ENCODE assay signal across 31 mouse cellular contexts in the genomic region with DNA sequence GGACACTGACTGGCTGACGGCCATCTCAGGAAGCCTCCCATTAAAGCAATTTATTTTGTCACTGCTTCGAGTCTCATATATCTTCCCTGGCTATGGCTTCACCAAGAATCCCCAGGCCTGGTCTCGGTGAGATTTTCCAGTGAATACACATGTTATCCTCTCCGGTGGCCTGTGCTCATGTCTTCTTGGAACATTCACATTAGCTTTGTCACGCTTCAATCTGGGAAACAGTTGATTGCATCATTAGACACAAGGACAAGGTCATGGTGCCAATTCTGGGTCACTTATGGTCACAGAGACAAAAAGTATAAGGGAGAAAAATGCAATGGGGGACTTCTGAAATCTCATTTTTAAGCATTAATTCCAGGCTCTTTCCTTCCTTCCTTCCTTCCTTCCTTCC. TPM values are rescaled to one million over a fixed set of nuclear protein-coding genes. Genes with fewer than 3 reads are reported as not detected.
A peak's percentile ranks its signal among the peaks of the same experiment; 100 is the strongest.
DNase-seq lines count a peak whose midpoint lies in the region; ATAC-seq and TF ChIP-seq lines count a peak whose summit lies in the region.
"Had no signal": no experiment of that assay in that cellular context is flagged by ENCODE, and none has a peak within 500 bp of the region (broad histone marks: within the 10 kb centered on the region; RNA-seq: fewer than 3 reads in every experiment).

No protein-coding gene starts in this region.

- no peak overlapping the region for H3K4me3 ChIP-seq in kidney, adult 2 months (ENCODE audit: insufficient read depth, low read depth, low read length)
- no peak overlapping the region for H3K4me3 ChIP-seq in kidney, embryonic 15.5 days (replicated peaks)
- H3K4me3 ChIP-seq in liver, postnatal 0 days (ENCODE audit: low read depth, low read length), result no peak overlapping the region
- H3K4me3 ChIP-seq in liver, embryonic 11.5 days (ENCODE audit: low read depth, low read length), result no peak overlapping the region
- H3K4me3 ChIP-seq: forebrain, embryonic 10.5 days; forebrain, embryonic 13.5 days; heart, adult 2 months; heart, embryonic 10.5 days; heart, embryonic 13.5 days had no signal

- no peak for ATAC-seq in kidney, embryonic 15.5 days (replicated peaks; ENCODE audit: low FRiP score)
- ATAC-seq in liver, postnatal 0 days, result peak; percentile 38; the same call in 1 of the 2 replicates
- ATAC-seq in liver, embryonic 11.5 days (replicated peaks; ENCODE audit: low FRiP score), result no peak
- ATAC-seq: forebrain, embryonic 13.5 days; forebrain, embryonic 16.5 days; hindbrain, postnatal 0 days; Patski had no signal

- no peak for TF ChIP-seq EP300 in liver, postnatal 0 days (IDR thresholded peaks at IDR 0.05; ENCODE audit: low read depth)

- H3K4me1 ChIP-seq in kidney, adult 2 months (ENCODE audit: control insufficient read depth, insufficient read depth, low read length), result no peaks in the 10 kb centered on the region
- peaks cover 10% of the 10 kb centered on the region; the same call in 1 of the 2 replicates for H3K4me1 ChIP-seq in kidney, embryonic 15.5 days
- H3K4me1 ChIP-seq in liver, postnatal 0 days (ENCODE audit: insufficient read depth), result peaks cover 17% of the 10 kb centered on the region
- no peaks in the 10 kb centered on the region for H3K4me1 ChIP-seq in liver, embryonic 11.5 days (replicated peaks; ENCODE audit: control insufficient read depth, insufficient read depth, low read length)
- H3K4me1 ChIP-seq: forebrain, embryonic 13.5 days; heart, embryonic 10.5 days; heart, embryonic 13.5 days had no signal

- TF ChIP-seq CTCF in kidney, adult 2 months (conservative IDR thresholded peaks at IDR 0.05; ENCODE audit: insufficient read depth, insufficient read length, low read depth, low read length), result no peak
- TF ChIP-seq CTCF in liver, postnatal 0 days (IDR thresholded peaks at IDR 0.05; ENCODE audit: low read depth), result no peak

- H3K9me3 ChIP-seq in kidney, embryonic 15.5 days (replicated peaks), result no peaks in the 10 kb centered on the region
- H3K9me3 ChIP-seq in liver, postnatal 0 days (ENCODE audit: low read length), result no peaks in the 10 kb centered on the region
- H3K9me3 ChIP-seq in liver, embryonic 11.5 days (ENCODE audit: control insufficient read depth, low read length), result no peaks in the 10 kb centered on the region
- H3K9me3 ChIP-seq: forebrain, embryonic 10.5 days; forebrain, embryonic 13.5 days; G1E; heart, embryonic 10.5 days; heart, embryonic 13.5 days had no signal

- no peak overlapping the region for H3K9ac ChIP-seq in kidney, embryonic 15.5 days
- H3K9ac ChIP-seq in liver, postnatal 0 days (replicated peaks), result no peak overlapping the region
- no peak overlapping the region for H3K9ac ChIP-seq in liver, embryonic 11.5 days (ENCODE audit: low read depth, low read length)
- H3K9ac ChIP-seq: forebrain, embryonic 13.5 days; heart, embryonic 13.5 days; hindbrain, embryonic 14.5 days had no signal

- no peak overlapping the region for H3K27ac ChIP-seq in kidney, adult 2 months (ENCODE audit: insufficient read depth, low read depth, low read length)
- no peak overlapping the region for H3K27ac ChIP-seq in kidney, embryonic 15.5 days
- H3K27ac ChIP-seq in liver, postnatal 0 days (ENCODE audit: low read depth), result peak overlapping the region; percentile 44
- H3K27ac ChIP-seq in liver, embryonic 11.5 days (ENCODE audit: low read depth, low read length), result no peak overlapping the region
- H3K27ac ChIP-seq: forebrain, embryonic 10.5 days; forebrain, embryonic 13.5 days; heart, adult 2 months; heart, embryonic 10.5 days; heart, embryonic 13.5 days; hindbrain, embryonic 14.5 days; hindbrain, postnatal 0 days had no signal

- WGBS in kidney, adult 2 months, result 29% methylated on average over 5 of the region's 5 CpGs
- WGBS in kidney, embryonic 15.5 days, result 39% methylated on average over 5 of the region's 5 CpGs
- 68% methylated on average over 5 of the region's 5 CpGs for WGBS in liver, postnatal 0 days (ENCODE audit: insufficient replicate concordance)
- 73% methylated on average over 5 of the region's 5 CpGs for WGBS in liver, embryonic 11.5 days

- no peaks in the 10 kb centered on the region for H3K27me3 ChIP-seq in kidney, adult 2 months (replicated peaks; ENCODE audit: control insufficient read depth, insufficient read depth, low read length)
- H3K27me3 ChIP-seq in kidney, embryonic 15.5 days, result no peaks in the 10 kb centered on the region
- H3K27me3 ChIP-seq in liver, postnatal 0 days (ENCODE audit: insufficient read depth, low read length), result no peaks in the 10 kb centered on the region
- H3K27me3 ChIP-seq in liver, embryonic 11.5 days (replicated peaks; ENCODE audit: control insufficient read depth, insufficient read depth, low read length), result peaks cover 3% of the 10 kb centered on the region; the same call in 1 of the 2 replicates
- H3K27me3 ChIP-seq: CH12.LX; forebrain, embryonic 13.5 days; Patski had no signal

- DNase-seq in kidney, adult 2 months, result peak; percentile 31
- DNase-seq in liver, postnatal 0 days, result no peak
- no peak for DNase-seq in liver, embryonic 11.5 days (ENCODE audit: low spot score)
- DNase-seq in adrenal gland, postnatal 10 days, result peak; percentile 39
- DNase-seq in adrenal gland, postnatal 36 days, result peak; percentile 18 to 30
- DNase-seq in urinary bladder, postnatal 36 days (ENCODE audit: low spot score in 2 of 2), result no peak
- DNase-seq in right cerebral cortex, adult 18-20 months, result no peak
- DNase-seq: B cell, adult 2 months; cerebellum, adult 18-20 months; cerebellum, adult 9-10 months; cerebellum, postnatal 14 days; gastrocnemius, postnatal 10 days; gastrocnemius, postnatal 36 days; heart, adult 2 months; heart, postnatal 14 days; heart, postnatal 4 days had no signal

- H3K36me3 ChIP-seq in kidney, adult 2 months (ENCODE audit: control insufficient read depth, insufficient read depth, low read length), result peaks cover 17% of the 10 kb centered on the region
- peaks cover 38% of the 10 kb centered on the region for H3K36me3 ChIP-seq in kidney, embryonic 15.5 days
- H3K36me3 ChIP-seq in liver, postnatal 0 days (replicated peaks; ENCODE audit: insufficient read depth, low read length), result no peaks in the 10 kb centered on the region; the same call in 1 of the 2 replicates
- H3K36me3 ChIP-seq in liver, embryonic 11.5 days (ENCODE audit: control insufficient read depth, insufficient read depth, low read length), result no peaks in the 10 kb centered on the region
- H3K36me3 ChIP-seq: forebrain, embryonic 10.5 days; G1E; heart, embryonic 10.5 days; heart, embryonic 13.5 days had no signal

- H3K4me2 ChIP-seq in kidney, embryonic 15.5 days, result no peak overlapping the region
- H3K4me2 ChIP-seq in liver, postnatal 0 days (ENCODE audit: low read depth, low read length), result no peak overlapping the region
- no peak overlapping the region for H3K4me2 ChIP-seq in liver, embryonic 11.5 days
- H3K4me2 ChIP-seq: forebrain, embryonic 13.5 days; heart, embryonic 13.5 days; hindbrain, embryonic 14.5 days had no signal

- TF ChIP-seq POLR2A in kidney, adult 2 months (IDR thresholded peaks at IDR 0.05; ENCODE audit: low read depth, low read length), result no peak

RNA-seq across cellular contexts. Expression of a gene that starts 36.1 kb away (rescaled TPM):
- 5.5 and 7.2 TPM in 2 replicates for polyA plus RNA-seq in kidney, adult 2 months (2012; rRNA removed)
- 40.3 and 42.6 TPM in 2 replicates for polyA plus RNA-seq in kidney, embryonic 15.5 days (2015; fragmentation: Nextera tagmentation; extraction: Ambion mirVana)
- 11.3 and 12.5 TPM in 2 replicates for polyA plus RNA-seq in liver, postnatal 0 days (2015; fragmentation: Nextera tagmentation; extraction: Ambion mirVana)
- polyA plus RNA-seq in liver, embryonic 11.5 days (2014; fragmentation: Nextera tagmentation; extraction: Ambion mirVana), result 38.1 and 42.3 TPM in 2 replicates
- total RNA-seq in adrenal gland, postnatal 10 days (2021), result 10 to 100 TPM; 18.3 to 18.6 TPM
- 10 to 100 TPM; 20.0 to 21.7 TPM for total RNA-seq in adrenal gland, postnatal 36 days (2021)

RNA-seq across cellular contexts. Expression of a gene that starts 55.9 kb away (rescaled TPM):
- polyA plus RNA-seq in kidney, adult 2 months (2012; rRNA removed), result 161 and 172 TPM in 2 replicates
- polyA plus RNA-seq in kidney, embryonic 15.5 days (2015; fragmentation: Nextera tagmentation; extraction: Ambion mirVana), result 78.5 and 83.3 TPM in 2 replicates
- 4.9 and 5.4 TPM in 2 replicates for polyA plus RNA-seq in liver, postnatal 0 days (2015; fragmentation: Nextera tagmentation; extraction: Ambion mirVana)
- 4.5 and 5.0 TPM in 2 replicates for polyA plus RNA-seq in liver, embryonic 11.5 days (2014; fragmentation: Nextera tagmentation; extraction: Ambion mirVana)
- 1 to 10 TPM; 1.5 to 2.7 TPM for total RNA-seq in adrenal gland, postnatal 10 days (2021)
- total RNA-seq in adrenal gland, postnatal 36 days (2021), result not detected
- total RNA-seq: gastrocnemius, adult 18-20 months; gastrocnemius, postnatal 10 days; gastrocnemius, postnatal 36 days; granulocyte monocyte progenitor cell, adult 5-6 weeks; heart, adult 2 months; heart, postnatal 14 days; heart, postnatal 4 days; hindbrain, postnatal 0 days had no signal
- polyA plus RNA-seq: embryonic facial prominence, embryonic 11.5 days; embryonic facial prominence, embryonic 14.5 days; forebrain, embryonic 10.5 days; forebrain, embryonic 13.5 days; G1E had no signal

RNA-seq across cellular contexts. Expression of a gene that starts 58.5 kb away (rescaled TPM):
- polyA plus RNA-seq in kidney, adult 2 months (2012; rRNA removed), result 21.0 and 25.8 TPM in 2 replicates
- polyA plus RNA-seq in kidney, embryonic 15.5 days (2015; fragmentation: Nextera tagmentation; extraction: Ambion mirVana), result 10.1 and 10.5 TPM in 2 replicates
- 2.9 and 3.5 TPM in 2 replicates for polyA plus RNA-seq in liver, postnatal 0 days (2015; fragmentation: Nextera tagmentation; extraction: Ambion mirVana)
- polyA plus RNA-seq in liver, embryonic 11.5 days (2014; fragmentation: Nextera tagmentation; extraction: Ambion mirVana), result 9.0 and 11.5 TPM in 2 replicates
- 10 to 100 TPM; 31.3 to 36.1 TPM for total RNA-seq in adrenal gland, postnatal 10 days (2021)
- total RNA-seq in adrenal gland, postnatal 36 days (2021), result 10 to 100 TPM; 48.4 to 49.2 TPM

Comparison
In these comparisons a context has a peak if more than half of its experiments do, and no peak if none do; other contexts are left out.
1. DNase-seq: peak in kidney, adult 2 months (single experiment), adrenal gland, postnatal 10 days (single experiment) and adrenal gland, postnatal 36 days (2 of 2); none in liver, postnatal 0 days (single experiment), liver, embryonic 11.5 days (single experiment), urinary bladder, postnatal 36 days (0 of 2) and right cerebral cortex, adult 18-20 months (single experiment).
2. RNA of a gene that starts 55.9 kb away (polyA plus RNA-seq): 161 to 172 TPM in kidney, adult 2 months and 78.5 to 83.3 TPM in kidney, embryonic 15.5 days; 4.5 to 5.0 TPM in liver, embryonic 11.5 days and 4.9 to 5.4 TPM in liver, postnatal 0 days; every median in the first group is over 10 times any median in the second.